Mouse (Mus musculus) midbrain, embryonic 10.5 days (tissue): ENCODE results near the gene Ptpn13. TPM values are rescaled to one million over a fixed set of nuclear protein-coding genes. Genes with fewer than 3 reads are reported as not detected.

Experiments used
- DNase-seq: peaks from one replicate; pipeline ENCODE4 v3.0.0-alpha.2; 2017; ENCODE audit warnings: low spot score
- H3K27ac ChIP-seq: fragments of 300-500 bp; sonication (generic); replicated peaks from 2 replicates; pipeline ENCODE4 v1.5.1; 2016; ENCODE audit warnings: mild to moderate bottlenecking
- H3K27me3 ChIP-seq: fragments of 300-500 bp; sonication (generic); 2 replicates; pipeline ENCODE4 v1.6.1; 2016; ENCODE audit warnings: low read depth, mild to moderate bottlenecking; ENCODE audit not compliant: poor library complexity, severe bottlenecking
- H3K36me3 ChIP-seq: fragments of 300-500 bp; sonication (generic); 2 replicates; pipeline ENCODE4 v1.6.1; 2016; ENCODE audit warnings: mild to moderate bottlenecking, moderate library complexity
- H3K4me1 ChIP-seq: fragments of 300-500 bp; sonication (generic); 2 replicates; pipeline ENCODE4 v1.6.1; 2016
- H3K4me3 ChIP-seq: fragments of 300-500 bp; sonication (generic); 2 replicates; pipeline ENCODE4 v1.5.1; 2016; ENCODE audit warnings: mild to moderate bottlenecking, moderate library complexity
- H3K9me3 ChIP-seq: fragments of 300-500 bp; sonication (generic); replicated peaks from 2 replicates; pipeline ENCODE4 v1.6.1; 2016; ENCODE audit warnings: mild to moderate bottlenecking
- WGBS: fragments of 180-500 bp; shearing (Covaris S2); methylation state at CpG from one replicate; pipeline ENCODE4 v1.1.7; 2016; 5-methylcytosine and 5-hydroxymethylcytosine counted together
- polyA plus RNA-seq: library from polyadenylated mRNA; unstranded; fragments of >200 nt; fragmentation: Nextera tagmentation; extraction: Ambion mirVana; gene quantifications from 2 replicates; pipeline ENCODE4 v1.2.1, GENCODE M21; 2016

Gene Ptpn13
- 17.5 and 18.9 TPM in 2 replicates for polyA plus RNA-seq

- Histone ChIP-seq H3K4me1 (peaks cover 77% of the 10 kb centered on the region), H3K36me3 (peaks cover 5% of the 10 kb centered on the region), H3K27ac (peak within 1 kb of the TSS; percentile 94), H3K9me3 (no peaks in the 10 kb centered on the region), H3K27me3 (peaks cover 16% of the 10 kb centered on the region), H3K4me3 (peak within 1 kb of the TSS; percentile 97)
- WGBS: under 1% methylated on average over 55 of the region's 55 CpGs
- peak; percentile 98 for DNase-seq
These were observed at the start of gene Ptpn13 for GRCm38 (mm10) chr5:103424678-103425319. Gene Ptpn13 (plus strand): TSS chr5:103425192.

- Histone ChIP-seq H3K36me3 (no peaks in the 10 kb centered on the region), H3K9me3 (no peaks in the 10 kb centered on the region), H3K27me3 (no peaks in the 10 kb centered on the region), H3K4me1 (peaks cover 10% of the 10 kb centered on the region), H3K27ac (no peak overlapping the region), H3K4me3 (no peak overlapping the region)
- WGBS: 90% methylated on average over 9 of the region's 9 CpGs
- DNase-seq: no peak
These were observed 49.8 kb upstream of the Ptpn13 start for GRCm38 (mm10) chr5:103375226-103375625.

GRCm38 (mm10) chr5:103376354-103377295, 48.4 kb upstream of the Ptpn13 start:
- no peak overlapping the region for H3K4me3 ChIP-seq
- no peaks in the 10 kb centered on the region for H3K36me3 ChIP-seq
- no peaks in the 10 kb centered on the region for H3K9me3 ChIP-seq
- peaks cover 23% of the 10 kb centered on the region for H3K4me1 ChIP-seq
- WGBS: 68% methylated on average over 17 of the region's 17 CpGs
- H3K27me3 ChIP-seq: no peaks in the 10 kb centered on the region
- peak overlapping the region; percentile 10; the same call in 1 of the 2 replicates for H3K27ac ChIP-seq
- no peak for DNase-seq

GRCm38 (mm10) chr5:103377493-103378130, 47.4 kb upstream of the Ptpn13 start:
- Histone ChIP-seq H3K36me3 (no peaks in the 10 kb centered on the region), H3K27me3 (no peaks in the 10 kb centered on the region), H3K9me3 (no peaks in the 10 kb centered on the region), H3K27ac (peak overlapping the region; percentile 10), H3K4me1 (peaks cover 24% of the 10 kb centered on the region), H3K4me3 (no peak overlapping the region)
- no peak for DNase-seq
- 59% methylated on average over 12 of the region's 12 CpGs for WGBS

GRCm38 (mm10) chr5:103380785-103381527, 44.0 kb upstream of the Ptpn13 start:
- Histone ChIP-seq H3K9me3 (no peaks in the 10 kb centered on the region), H3K27me3 (no peaks in the 10 kb centered on the region), H3K27ac (peak overlapping the region; percentile 78), H3K4me1 (peaks cover 24% of the 10 kb centered on the region), H3K36me3 (no peaks in the 10 kb centered on the region), H3K4me3 (no peak overlapping the region)
- peak; percentile 28 for DNase-seq
- WGBS: 54% methylated on average over 11 of the region's 11 CpGs

GRCm38 (mm10) chr5:103382951-103383350, 42.0 kb upstream of the Ptpn13 start:
- H3K4me1 ChIP-seq: peaks cover 22% of the 10 kb centered on the region
- no peaks in the 10 kb centered on the region for H3K36me3 ChIP-seq
- H3K27me3 ChIP-seq: 0 out of 2 replicates have a peak, but pooled peaks cover 7% of the 10 kb centered on the region
- no peaks in the 10 kb centered on the region for H3K9me3 ChIP-seq
- 89% methylated on average over 4 of the region's 4 CpGs for WGBS
- H3K4me3 ChIP-seq: no peak overlapping the region
- no peak for DNase-seq
- no peak overlapping the region for H3K27ac ChIP-seq

- H3K27ac ChIP-seq: no peak overlapping the region
- H3K9me3 ChIP-seq: no peaks in the 10 kb centered on the region
- peaks cover 22% of the 10 kb centered on the region for H3K4me1 ChIP-seq
- H3K36me3 ChIP-seq: no peaks in the 10 kb centered on the region
- no peak for DNase-seq
- 0 out of 2 replicates have a peak, but pooled peaks cover 8% of the 10 kb centered on the region for H3K27me3 ChIP-seq
- 84% methylated on average over 7 of the region's 7 CpGs for WGBS
- H3K4me3 ChIP-seq: no peak overlapping the region
These were observed 41.0 kb upstream of the Ptpn13 start for GRCm38 (mm10) chr5:103384021-103384420.

GRCm38 (mm10) chr5:103387540-103388026, 37.4 kb upstream of the Ptpn13 start:
- Histone ChIP-seq H3K4me3 (no peak overlapping the region), H3K36me3 (no peaks in the 10 kb centered on the region), H3K27me3 (0 out of 2 replicates have a peak, but pooled peaks cover 8% of the 10 kb centered on the region), H3K4me1 (peaks cover 11% of the 10 kb centered on the region), H3K9me3 (no peaks in the 10 kb centered on the region), H3K27ac (peak overlapping the region; percentile 40; the same call in 1 of the 2 replicates)
- WGBS: 68% methylated on average over 8 of the region's 8 CpGs
- no peak for DNase-seq

- Histone ChIP-seq H3K27ac (no peak overlapping the region), H3K9me3 (no peaks in the 10 kb centered on the region), H3K27me3 (0 out of 2 replicates have a peak, but pooled peaks cover 8% of the 10 kb centered on the region), H3K4me1 (peaks cover 25% of the 10 kb centered on the region), H3K4me3 (no peak overlapping the region), H3K36me3 (no peaks in the 10 kb centered on the region)
- DNase-seq: no peak
- 91% methylated on average over 5 of the region's 5 CpGs for WGBS
These were observed 35.6 kb upstream of the Ptpn13 start for GRCm38 (mm10) chr5:103389415-103389814.

- Histone ChIP-seq H3K27me3 (no peaks in the 10 kb centered on the region), H3K4me3 (no peak overlapping the region), H3K27ac (no peak overlapping the region), H3K9me3 (no peaks in the 10 kb centered on the region), H3K4me1 (peaks cover 30% of the 10 kb centered on the region), H3K36me3 (no peaks in the 10 kb centered on the region)
- WGBS: 20% methylated on average over 4 of the region's 4 CpGs
- no peak for DNase-seq
These were observed 31.8 kb upstream of the Ptpn13 start for GRCm38 (mm10) chr5:103393220-103393619.

GRCm38 (mm10) chr5:103393752-103394151, 31.2 kb upstream of the Ptpn13 start:
- Histone ChIP-seq H3K4me3 (no peak overlapping the region), H3K4me1 (peaks cover 31% of the 10 kb centered on the region), H3K9me3 (no peaks in the 10 kb centered on the region), H3K27me3 (no peaks in the 10 kb centered on the region), H3K36me3 (no peaks in the 10 kb centered on the region), H3K27ac (no peak overlapping the region)
- DNase-seq: no peak
- WGBS: 69% methylated on average over 16 of the region's 16 CpGs

- no peaks in the 10 kb centered on the region for H3K36me3 ChIP-seq
- no peak overlapping the region for H3K27ac ChIP-seq
- no peak for DNase-seq
- H3K27me3 ChIP-seq: no peaks in the 10 kb centered on the region
- H3K4me3 ChIP-seq: no peak overlapping the region
- peaks cover 31% of the 10 kb centered on the region for H3K4me1 ChIP-seq
- 95% methylated on average over 5 of the region's 5 CpGs for WGBS
- no peaks in the 10 kb centered on the region for H3K9me3 ChIP-seq
These were observed 29.3 kb upstream of the Ptpn13 start for GRCm38 (mm10) chr5:103395683-103396082.
